Mouse (Mus musculus) embryonic facial prominence, embryonic 11.5 days (tissue): Measurements from ENCODE around the gene Nup54. TPM values are rescaled to one million over a fixed set of nuclear protein-coding genes. Genes with fewer than 3 reads are reported as not detected.

Source experiments
- ATAC-seq: fragments of 200-750 bp; cut with Nextera tagmentation; replicated peaks from 2 replicates; pipeline ENCODE4 v1.8.0; 2017; ENCODE audit warnings: low read depth; ENCODE audit not compliant: insufficient number of reproducible peaks, low FRiP score, low TSS enrichment
- DNase-seq: peaks from one replicate; pipeline ENCODE4 v3.0.0-alpha.2; 2015; ENCODE audit warnings: low spot score
- H3K27ac ChIP-seq: fragments of 300-500 bp; sonication (generic); replicated peaks from 2 replicates; pipeline ENCODE4 v1.5.1; 2014; ENCODE audit warnings: mild to moderate bottlenecking, low read depth, low read length, control low read depth
- H3K27me3 ChIP-seq: fragments of 300-500 bp; sonication (generic); 2 replicates; pipeline ENCODE4 v1.6.1; 2014; ENCODE audit warnings: mild to moderate bottlenecking, low read length, moderate library complexity, mixed read lengths; ENCODE audit not compliant: control insufficient read depth, insufficient read depth
- H3K36me3 ChIP-seq: fragments of 300-500 bp; sonication (generic); replicated peaks from 2 replicates; pipeline ENCODE4 v1.6.1; 2014; ENCODE audit warnings: low read depth, mild to moderate bottlenecking, low read length, moderate library complexity, mixed read lengths; ENCODE audit not compliant: control insufficient read depth, insufficient read depth
- H3K4me1 ChIP-seq: fragments of 300-500 bp; sonication (generic); 2 replicates; pipeline ENCODE4 v1.6.1; 2014; ENCODE audit warnings: low read length, mixed read lengths; ENCODE audit not compliant: control insufficient read depth, insufficient read depth
- H3K4me2 ChIP-seq: fragments of 300-500 bp; sonication (generic); 2 replicates; pipeline ENCODE4 v1.6.1; 2014; ENCODE audit warnings: low read depth, mild to moderate bottlenecking, control low read depth, low read length, moderate library complexity
- H3K4me3 ChIP-seq: fragments of 300-500 bp; sonication (generic); 2 replicates; pipeline ENCODE4 v1.5.1; 2014; ENCODE audit warnings: low read depth, low read length, control low read depth
- H3K9ac ChIP-seq: fragments of 300-500 bp; sonication (generic); replicated peaks from 2 replicates; pipeline ENCODE4 v1.6.1; 2014; ENCODE audit warnings: mild to moderate bottlenecking, control low read depth, low read length
- H3K9me3 ChIP-seq: fragments of 300-500 bp; sonication (generic); replicated peaks from 2 replicates; pipeline ENCODE4 v1.6.1; 2016; ENCODE audit warnings: mild to moderate bottlenecking, low read length, inconsistent platforms, mixed read lengths; ENCODE audit not compliant: control insufficient read depth
- WGBS: fragments of 180-500 bp; shearing (Covaris S2); extraction: QIAGEN DNeasy Blood & Tissue Kit; methylation state at CpG from one replicate; pipeline ENCODE4 v1.1.7; 2014; 5-methylcytosine and 5-hydroxymethylcytosine counted together
- polyA plus RNA-seq: library from polyadenylated mRNA; unstranded; fragments of >200 nt; fragmentation: Nextera tagmentation; extraction: Ambion mirVana; gene quantifications from 2 replicates; pipeline ENCODE4 v1.2.1, GENCODE M21; 2014

The Nup54 gene
- 69.5 and 75.7 TPM in 2 replicates for polyA plus RNA-seq

GRCm38 (mm10) chr5:92435025-92435584 is at the start of gene Nup54:
Gene Nup54, minus strand, starts transcription at chr5:92435219.
- Histone ChIP-seq H3K36me3 (no peaks in the 10 kb centered on the region), H3K27me3 (no peaks in the 10 kb centered on the region), H3K4me3 (peak within 1 kb of the TSS; percentile 87), H3K4me2 (peak within 1 kb of the TSS; percentile 69), H3K9ac (peak within 1 kb of the TSS; percentile 91), H3K9me3 (no peaks in the 10 kb centered on the region), H3K27ac (peak within 1 kb of the TSS; percentile 72), H3K4me1 (no peaks in the 10 kb centered on the region)
- peak; percentile 97 for DNase-seq
- peak; percentile 99 for ATAC-seq
- under 1% methylated on average over 34 of the region's 34 CpGs for WGBS

DNA sequence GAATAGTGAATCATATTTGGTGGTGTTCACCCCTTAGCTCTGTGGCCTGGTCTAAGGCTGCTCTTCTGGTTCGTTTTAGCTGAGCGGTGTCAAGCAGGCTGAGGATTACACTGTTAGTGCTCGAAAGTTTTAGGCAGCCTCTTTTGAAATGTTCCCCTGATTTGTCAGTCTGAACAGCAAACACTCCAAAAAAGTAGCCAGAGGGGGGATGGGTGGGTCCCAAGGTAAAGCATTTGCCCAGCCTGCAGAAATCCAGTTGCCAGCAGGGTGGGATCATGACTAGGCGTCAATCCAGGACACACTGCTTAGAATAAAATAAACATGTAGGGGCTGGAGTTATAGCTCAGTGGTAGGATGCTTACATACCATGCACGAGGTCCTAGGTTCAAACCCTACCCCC is 37.8 kb upstream of the Nup54 start:
- Histone ChIP-seq H3K4me3 (no peak overlapping the region), H3K4me1 (no peaks in the 10 kb centered on the region), H3K36me3 (no peaks in the 10 kb centered on the region), H3K27ac (no peak overlapping the region), H3K9me3 (no peaks in the 10 kb centered on the region), H3K4me2 (no peak overlapping the region), H3K27me3 (no peaks in the 10 kb centered on the region), H3K9ac (no peak overlapping the region)
- ATAC-seq (no peak), DNase-seq (no peak)
- 85% methylated on average over 5 of the region's 5 CpGs for WGBS

- Histone ChIP-seq H3K36me3 (no peaks in the 10 kb centered on the region), H3K27me3 (no peaks in the 10 kb centered on the region), H3K4me2 (no peak overlapping the region), H3K9ac (no peak overlapping the region), H3K27ac (no peak overlapping the region), H3K4me1 (no peaks in the 10 kb centered on the region), H3K4me3 (no peak overlapping the region), H3K9me3 (no peaks in the 10 kb centered on the region)
- ATAC-seq (no peak), DNase-seq (no peak)
- WGBS = 83% methylated on average over 4 of the region's 4 CpGs
These were observed 36.5 kb upstream of the Nup54 start for GRCm38 (mm10) chr5:92471531-92471930.

GRCm38 (mm10) chr5:92469201-92470130 is 34.4 kb upstream of the Nup54 start:
- 90% methylated on average over 18 of the region's 18 CpGs for WGBS
- Histone ChIP-seq H3K27me3 (no peaks in the 10 kb centered on the region), H3K4me1 (no peaks in the 10 kb centered on the region), H3K4me2 (no peak overlapping the region), H3K4me3 (no peak overlapping the region), H3K27ac (no peak overlapping the region), H3K9ac (no peak overlapping the region), H3K9me3 (no peaks in the 10 kb centered on the region), H3K36me3 (no peaks in the 10 kb centered on the region)
- ATAC-seq = no peak
- no peak for DNase-seq

- Histone ChIP-seq H3K9me3 (no peaks in the 10 kb centered on the region), H3K27me3 (no peaks in the 10 kb centered on the region), H3K36me3 (no peaks in the 10 kb centered on the region), H3K4me3 (no peak overlapping the region), H3K4me2 (no peak overlapping the region), H3K4me1 (no peaks in the 10 kb centered on the region), H3K27ac (no peak overlapping the region), H3K9ac (no peak overlapping the region)
- WGBS = 95% methylated on average over 6 of the region's 6 CpGs
- no peak for DNase-seq
- ATAC-seq = no peak
These were observed 33.2 kb upstream of the Nup54 start for GRCm38 (mm10) chr5:92468234-92468633.

DNA sequence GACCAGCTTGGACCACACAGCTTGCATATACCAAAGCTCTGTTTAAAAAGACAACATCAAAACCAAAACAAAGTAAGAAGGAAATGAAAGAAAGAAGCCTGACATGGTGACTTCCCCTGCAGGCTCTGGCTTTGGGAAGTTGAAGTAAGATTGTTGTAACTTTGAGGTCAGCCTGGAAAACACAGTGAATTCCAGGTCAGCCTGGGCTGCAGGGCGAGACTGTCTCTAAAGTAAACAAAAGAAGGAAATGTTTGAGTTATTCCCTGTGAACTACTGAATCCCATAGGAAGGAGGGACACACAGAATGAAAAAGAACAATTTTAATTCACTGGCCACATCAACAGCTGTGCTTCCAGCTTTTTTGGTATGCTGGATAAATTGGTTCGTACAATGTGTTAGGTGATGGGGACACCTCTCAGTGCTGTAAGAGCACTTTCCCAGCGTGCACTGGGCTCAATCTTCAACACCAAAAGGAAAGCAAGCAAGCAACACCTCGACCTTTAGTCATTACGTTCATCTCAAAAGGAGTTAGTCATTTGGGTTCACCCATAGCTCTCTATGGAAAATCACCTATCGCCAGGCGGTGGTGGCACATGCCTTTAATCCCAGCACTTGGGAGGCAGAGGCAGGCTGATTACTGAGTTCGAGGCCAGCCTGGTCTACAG is 32.2 kb upstream of the Nup54 start:
- Histone ChIP-seq H3K9ac (no peak overlapping the region), H3K4me2 (no peak overlapping the region), H3K27ac (no peak overlapping the region), H3K4me3 (no peak overlapping the region), H3K4me1 (no peaks in the 10 kb centered on the region), H3K36me3 (no peaks in the 10 kb centered on the region), H3K27me3 (no peaks in the 10 kb centered on the region), H3K9me3 (no peaks in the 10 kb centered on the region)
- DNase-seq = no peak
- 74% methylated on average over 8 of the region's 8 CpGs for WGBS
- no peak for ATAC-seq

GRCm38 (mm10) chr5:92465511-92465910 is 30.5 kb upstream of the Nup54 start:
- Histone ChIP-seq H3K4me1 (no peaks in the 10 kb centered on the region), H3K9ac (no peak overlapping the region), H3K4me2 (no peak overlapping the region), H3K27ac (no peak overlapping the region), H3K36me3 (no peaks in the 10 kb centered on the region), H3K4me3 (no peak overlapping the region), H3K27me3 (no peaks in the 10 kb centered on the region), H3K9me3 (no peaks in the 10 kb centered on the region)
- WGBS = 89% methylated on average over 5 of the region's 5 CpGs
- no peak for DNase-seq
- ATAC-seq = no peak

DNA sequence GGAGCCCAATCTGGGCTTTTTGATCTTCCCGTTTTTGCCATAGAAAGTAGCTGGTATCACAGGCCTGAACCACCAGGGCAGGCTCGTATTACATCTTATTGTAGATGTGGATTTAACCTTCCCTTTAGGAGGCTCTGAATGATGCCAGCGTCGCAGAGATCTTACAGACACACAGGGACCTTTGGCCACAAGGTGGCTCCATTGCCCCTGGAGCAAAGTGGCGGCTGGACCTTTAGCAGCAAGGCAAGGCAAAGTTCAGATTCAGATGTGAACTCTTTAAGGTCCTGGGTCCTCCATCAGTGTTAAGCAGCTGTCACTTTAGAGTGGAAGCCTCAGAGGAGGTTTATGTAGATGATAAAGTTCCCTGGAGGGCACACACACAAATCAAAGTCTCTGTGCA is 26.3 kb upstream of the Nup54 start:
- no peaks in the 10 kb centered on the region for H3K4me1 ChIP-seq
- H3K4me3 ChIP-seq = no peak overlapping the region
- no peak overlapping the region for H3K9ac ChIP-seq
- 16% methylated on average over 5 of the region's 5 CpGs for WGBS
- H3K27me3 ChIP-seq = no peaks in the 10 kb centered on the region
- ATAC-seq = no peak
- DNase-seq = peak; percentile 59
- H3K36me3 ChIP-seq = no peaks in the 10 kb centered on the region
- H3K27ac ChIP-seq = no peak overlapping the region
- H3K9me3 ChIP-seq = no peaks in the 10 kb centered on the region
- H3K4me2 ChIP-seq = no peak overlapping the region
